Mouse (Mus musculus): ENCODE measurements around the gene Plekhb1. TPM values are rescaled to one million over a fixed set of nuclear protein-coding genes. Genes with fewer than 3 reads are reported as not detected.

Plekhb1 gene
- total RNA-seq, 2 experiments from 2014 or later: 207 to 223 TPM

Other genes starting within 250 kb of the Plekhb1 start
- gene Ucp3, start 189.4 kb downstream of the Plekhb1 start, total RNA-seq (2021): 1 to 10 TPM; 1.3 to 2.5 TPM
- 10 to 100 TPM; 67.5 to 87.2 TPM for gene Ucp2, start 169.1 kb downstream of the Plekhb1 start, total RNA-seq (2021)
- gene Dnajb13, start 147.5 kb downstream of the Plekhb1 start, total RNA-seq (2021): under 1 TPM; 0.43 to 0.50 TPM
- gene Coa4, start 125.3 kb downstream of the Plekhb1 start, total RNA-seq (2021): 10 to 100 TPM in 1 of 2 experiments, 1 to 10 TPM in 1; 8.3 to 10.8 TPM
- 100 to 1,000 TPM; 359 to 385 TPM for gene Rab6a, start 55.0 kb downstream of the Plekhb1 start, total RNA-seq (2021)
- gene Mrpl48, start 54.1 kb downstream of the Plekhb1 start, total RNA-seq (2021): 10 to 100 TPM; 64.2 to 69.7 TPM
- gene Fam168a, start 44.2 kb upstream of the Plekhb1 start, total RNA-seq (2021): 100 to 1,000 TPM; 225 to 254 TPM
- gene Relt, start 201.0 kb upstream of the Plekhb1 start, total RNA-seq (2021): 10 to 100 TPM; 11.5 to 11.8 TPM